Mouse (Mus musculus): ENCODE measurements around the gene 1700016C15Rik. TPM values are rescaled to one million over a fixed set of nuclear protein-coding genes. Genes with fewer than 3 reads are reported as not detected.

1700016C15Rik gene
- polyA plus RNA-seq, 1 experiment from 2014 or later = not detected

GRCm38 (mm10) chr1:177700560-177700959, 29.1 kb upstream of the 1700016C15Rik start:
- WGBS = 65% methylated on average over 8 of the region's 8 CpGs
- no peak for ATAC-seq (replicated peaks; ENCODE audit: low FRiP score)
- peak; percentile 49 for DNase-seq (ENCODE audit: low spot score)
- no peaks in the 10 kb centered on the region for H3K27me3 ChIP-seq (ENCODE audit: control insufficient read depth, insufficient read depth, low read length)
- H3K27ac ChIP-seq (ENCODE audit: low read depth, low read length) = no peak overlapping the region
- no peaks in the 10 kb centered on the region for H3K36me3 ChIP-seq (ENCODE audit: control insufficient read depth, insufficient read depth, low read length)
- no peak overlapping the region for H3K9ac ChIP-seq (ENCODE audit: low read length)
- no peak overlapping the region for H3K4me3 ChIP-seq (ENCODE audit: low read depth, low read length)
- H3K9me3 ChIP-seq (ENCODE audit: control insufficient read depth, low read length) = no peaks in the 10 kb centered on the region
- peaks cover 2% of the 10 kb centered on the region; the same call in 1 of the 2 replicates for H3K4me1 ChIP-seq (replicated peaks; ENCODE audit: control insufficient read depth, insufficient read depth, low read length)
- no peak overlapping the region for H3K4me2 ChIP-seq (ENCODE audit: low read depth, low read length, severe bottlenecking)

GRCm38 (mm10) chr1:177702481-177703146, 27.0 kb upstream of the 1700016C15Rik start:
- Histone ChIP-seq H3K27ac (ENCODE audit: low read depth, low read length) (no peak overlapping the region), H3K27me3 (ENCODE audit: control insufficient read depth, insufficient read depth, low read length) (no peaks in the 10 kb centered on the region), H3K4me3 (ENCODE audit: low read depth, low read length) (peak overlapping the region; percentile 37), H3K9me3 (ENCODE audit: control insufficient read depth, low read length) (no peaks in the 10 kb centered on the region), H3K9ac (ENCODE audit: low read length) (peak overlapping the region; percentile 65), H3K36me3 (ENCODE audit: control insufficient read depth, insufficient read depth, low read length) (no peaks in the 10 kb centered on the region), H3K4me2 (ENCODE audit: low read depth, low read length, severe bottlenecking) (peak overlapping the region; percentile 83), H3K4me1 (replicated peaks; ENCODE audit: control insufficient read depth, insufficient read depth, low read length) (peaks cover 2% of the 10 kb centered on the region; the same call in 1 of the 2 replicates)
- ATAC-seq (replicated peaks; ENCODE audit: low FRiP score) = peak; percentile 77
- under 1% methylated on average over 15 of the region's 15 CpGs for WGBS
- peak; percentile 89 for DNase-seq (ENCODE audit: low spot score)

- Histone ChIP-seq H3K4me2 (ENCODE audit: low read depth, low read length, severe bottlenecking) (peak overlapping the region; percentile 83; the same call in 1 of the 2 replicates), H3K4me3 (ENCODE audit: low read depth, low read length) (peak overlapping the region; percentile 37; the same call in 1 of the 2 replicates), H3K9ac (ENCODE audit: low read length) (peak overlapping the region; percentile 65; the same call in 1 of the 2 replicates), H3K27ac (ENCODE audit: low read depth, low read length) (no peak overlapping the region), H3K27me3 (ENCODE audit: control insufficient read depth, insufficient read depth, low read length) (no peaks in the 10 kb centered on the region), H3K9me3 (ENCODE audit: control insufficient read depth, low read length) (no peaks in the 10 kb centered on the region), H3K4me1 (replicated peaks; ENCODE audit: control insufficient read depth, insufficient read depth, low read length) (peaks cover 2% of the 10 kb centered on the region; the same call in 1 of the 2 replicates), H3K36me3 (ENCODE audit: control insufficient read depth, insufficient read depth, low read length) (no peaks in the 10 kb centered on the region)
- 54% methylated on average over 6 of the region's 6 CpGs for whole genome bisulfite sequencing
- DNase-seq (ENCODE audit: low spot score) = peak; percentile 8
- 0 out of 2 replicates have a peak, but pooled peaks have one; percentile 8 for ATAC-seq (replicated peaks; ENCODE audit: low FRiP score)
These were observed 26.3 kb upstream of the 1700016C15Rik start for GRCm38 (mm10) chr1:177703147-177703807.

GRCm38 (mm10) chr1:177705204-177705603, 24.4 kb upstream of the 1700016C15Rik start:
- Histone ChIP-seq H3K4me3 (ENCODE audit: low read depth, low read length) (no peak overlapping the region), H3K4me2 (ENCODE audit: low read depth, low read length, severe bottlenecking) (no peak overlapping the region), H3K36me3 (ENCODE audit: control insufficient read depth, insufficient read depth, low read length) (no peaks in the 10 kb centered on the region), H3K9me3 (ENCODE audit: control insufficient read depth, low read length) (peaks cover 3% of the 10 kb centered on the region; the same call in 1 of the 2 replicates), H3K4me1 (replicated peaks; ENCODE audit: control insufficient read depth, insufficient read depth, low read length) (peaks cover 2% of the 10 kb centered on the region; the same call in 1 of the 2 replicates), H3K27ac (ENCODE audit: low read depth, low read length) (no peak overlapping the region), H3K9ac (ENCODE audit: low read length) (no peak overlapping the region), H3K27me3 (ENCODE audit: control insufficient read depth, insufficient read depth, low read length) (no peaks in the 10 kb centered on the region)
- DNase-seq (ENCODE audit: low spot score) (peak; percentile 41), ATAC-seq (replicated peaks; ENCODE audit: low FRiP score) (no peak)
- WGBS = 56% methylated on average over 2 of the region's 2 CpGs

GRCm38 (mm10) chr1:177707571-177707970, 22.0 kb upstream of the 1700016C15Rik start:
- no peaks in the 10 kb centered on the region; the same call in 1 of the 2 replicates for H3K4me1 ChIP-seq (replicated peaks; ENCODE audit: control insufficient read depth, insufficient read depth, low read length)
- DNase-seq (ENCODE audit: low spot score) (no peak), ATAC-seq (replicated peaks; ENCODE audit: low FRiP score) (no peak)
- 78% methylated on average over 1 of the region's 1 CpGs for WGBS
- no peak overlapping the region for H3K4me2 ChIP-seq (ENCODE audit: low read depth, low read length, severe bottlenecking)
- H3K9ac ChIP-seq (ENCODE audit: low read length) = no peak overlapping the region
- H3K4me3 ChIP-seq (ENCODE audit: low read depth, low read length) = no peak overlapping the region
- peaks cover 3% of the 10 kb centered on the region; the same call in 1 of the 2 replicates for H3K9me3 ChIP-seq (ENCODE audit: control insufficient read depth, low read length)
- H3K36me3 ChIP-seq (ENCODE audit: control insufficient read depth, insufficient read depth, low read length) = no peaks in the 10 kb centered on the region
- no peaks in the 10 kb centered on the region for H3K27me3 ChIP-seq (ENCODE audit: control insufficient read depth, insufficient read depth, low read length)
- H3K27ac ChIP-seq (ENCODE audit: low read depth, low read length) = no peak overlapping the region

GRCm38 (mm10) chr1:177708583-177709055, 21.0 kb upstream of the 1700016C15Rik start:
- DNase-seq (ENCODE audit: low spot score) = peak; percentile 37
- Histone ChIP-seq H3K4me2 (ENCODE audit: low read depth, low read length, severe bottlenecking) (no peak overlapping the region), H3K27ac (ENCODE audit: low read depth, low read length) (no peak overlapping the region), H3K27me3 (ENCODE audit: control insufficient read depth, insufficient read depth, low read length) (no peaks in the 10 kb centered on the region), H3K4me3 (ENCODE audit: low read depth, low read length) (no peak overlapping the region), H3K4me1 (replicated peaks; ENCODE audit: control insufficient read depth, insufficient read depth, low read length) (no peaks in the 10 kb centered on the region), H3K9ac (ENCODE audit: low read length) (no peak overlapping the region), H3K9me3 (ENCODE audit: control insufficient read depth, low read length) (peaks cover 3% of the 10 kb centered on the region; the same call in 1 of the 2 replicates), H3K36me3 (ENCODE audit: control insufficient read depth, insufficient read depth, low read length) (no peaks in the 10 kb centered on the region)
- ATAC-seq (replicated peaks; ENCODE audit: low FRiP score) = no peak
- 69% methylated on average over 4 of the region's 4 CpGs for WGBS

GRCm38 (mm10) chr1:177711000-177711399, 18.6 kb upstream of the 1700016C15Rik start:
- H3K4me3 ChIP-seq (ENCODE audit: low read depth, low read length) = no peak overlapping the region
- no peak overlapping the region for H3K9ac ChIP-seq (ENCODE audit: low read length)
- ATAC-seq (replicated peaks; ENCODE audit: low FRiP score) = no peak
- H3K4me1 ChIP-seq (replicated peaks; ENCODE audit: control insufficient read depth, insufficient read depth, low read length) = no peaks in the 10 kb centered on the region
- no peaks in the 10 kb centered on the region for H3K27me3 ChIP-seq (ENCODE audit: control insufficient read depth, insufficient read depth, low read length)
- no peak for DNase-seq (ENCODE audit: low spot score)
- WGBS = 78% methylated on average over 2 of the region's 2 CpGs
- H3K27ac ChIP-seq (ENCODE audit: low read depth, low read length) = no peak overlapping the region
- H3K4me2 ChIP-seq (ENCODE audit: low read depth, low read length, severe bottlenecking) = no peak overlapping the region
- no peaks in the 10 kb centered on the region for H3K36me3 ChIP-seq (ENCODE audit: control insufficient read depth, insufficient read depth, low read length)
- peaks cover 3% of the 10 kb centered on the region; the same call in 1 of the 2 replicates for H3K9me3 ChIP-seq (ENCODE audit: control insufficient read depth, low read length)

GRCm38 (mm10) chr1:177711418-177711817, 18.2 kb upstream of the 1700016C15Rik start:
- Histone ChIP-seq H3K4me1 (replicated peaks; ENCODE audit: control insufficient read depth, insufficient read depth, low read length) (no peaks in the 10 kb centered on the region), H3K36me3 (ENCODE audit: control insufficient read depth, insufficient read depth, low read length) (no peaks in the 10 kb centered on the region), H3K4me3 (ENCODE audit: low read depth, low read length) (no peak overlapping the region), H3K4me2 (ENCODE audit: low read depth, low read length, severe bottlenecking) (no peak overlapping the region), H3K9ac (ENCODE audit: low read length) (no peak overlapping the region), H3K9me3 (ENCODE audit: control insufficient read depth, low read length) (peaks cover 3% of the 10 kb centered on the region; the same call in 1 of the 2 replicates), H3K27me3 (ENCODE audit: control insufficient read depth, insufficient read depth, low read length) (no peaks in the 10 kb centered on the region), H3K27ac (ENCODE audit: low read depth, low read length) (no peak overlapping the region)
- WGBS = 90% methylated on average over 2 of the region's 2 CpGs
- ATAC-seq (replicated peaks; ENCODE audit: low FRiP score) (no peak), DNase-seq (ENCODE audit: low spot score) (peak; percentile 33)

Measured in forebrain, embryonic 11.5 days (tissue).